Mouse (Mus musculus) neural tube, embryonic 11.5 days (tissue): ENCODE measurements around the gene Lpcat3. TPM values are rescaled to one million over a fixed set of nuclear protein-coding genes. Genes with fewer than 3 reads are reported as not detected.

Experiments used
- ATAC-seq: fragments of 200-750 bp; cut with Nextera tagmentation; 2 replicates; pipeline ENCODE4 v1.8.0; 2017; ENCODE audit warnings: moderate number of reproducible peaks, mild to moderate bottlenecking, moderate TSS enrichment, moderate library complexity; ENCODE audit not compliant: insufficient read depth, low FRiP score, low TSS enrichment
- DNase-seq: peaks from one replicate; pipeline ENCODE4 v3.0.0-alpha.2; 2015; ENCODE audit warnings: low spot score
- H3K27ac ChIP-seq: fragments of 300-500 bp; sonication (generic); 2 replicates; pipeline ENCODE4 v1.5.1; 2014; ENCODE audit warnings: low read depth, mild to moderate bottlenecking, low read length
- H3K27me3 ChIP-seq: fragments of 300-500 bp; sonication (generic); 2 replicates; pipeline ENCODE4 v1.6.1; 2014; ENCODE audit warnings: mild to moderate bottlenecking, low read length, mixed read lengths; ENCODE audit not compliant: control insufficient read depth, insufficient read depth
- H3K36me3 ChIP-seq: fragments of 300-500 bp; sonication (generic); 2 replicates; pipeline ENCODE4 v1.6.1; 2014; ENCODE audit warnings: mild to moderate bottlenecking, low read length, moderate library complexity, mixed read lengths; ENCODE audit not compliant: control insufficient read depth, insufficient read depth
- H3K4me1 ChIP-seq: fragments of 300-500 bp; sonication (generic); 2 replicates; pipeline ENCODE4 v1.6.1; 2014; ENCODE audit warnings: low read length, mixed read lengths; ENCODE audit not compliant: control insufficient read depth, insufficient read depth
- H3K4me2 ChIP-seq: fragments of 300-500 bp; sonication (generic); 2 replicates; pipeline ENCODE4 v1.6.1; 2014; ENCODE audit warnings: low read depth, mild to moderate bottlenecking, moderate library complexity
- H3K4me3 ChIP-seq: fragments of 300-500 bp; sonication (generic); 2 replicates; pipeline ENCODE4 v1.5.1; 2014; ENCODE audit warnings: low read depth, low read length
- H3K9ac ChIP-seq: fragments of 300-500 bp; sonication (generic); 2 replicates; pipeline ENCODE4 v1.6.1; 2014; ENCODE audit warnings: mild to moderate bottlenecking, low read length
- H3K9me3 ChIP-seq: fragments of 300-500 bp; sonication (generic); 2 replicates; pipeline ENCODE4 v1.6.1; 2016; ENCODE audit warnings: low read length; ENCODE audit not compliant: control insufficient read depth
- WGBS: fragments of 180-500 bp; shearing (Covaris S2); extraction: QIAGEN DNeasy Blood & Tissue Kit; methylation state at CpG from one replicate; pipeline ENCODE4 v1.1.7; 2014; 5-methylcytosine and 5-hydroxymethylcytosine counted together
- polyA plus RNA-seq: library from polyadenylated mRNA; unstranded; fragments of >200 nt; fragmentation: Nextera tagmentation; extraction: Ambion mirVana; gene quantifications from 2 replicates; pipeline ENCODE4 v1.2.1, GENCODE M21; 2014

The Lpcat3 gene
- polyA plus RNA-seq, 1 experiment from 2014 or later, result 42.2 TPM

GRCm38 (mm10) chr6:124706061-124706627, 43.3 kb downstream of the Lpcat3 start:
- Histone ChIP-seq H3K4me2 (no peak overlapping the region), H3K9ac (no peak overlapping the region), H3K27ac (no peak overlapping the region), H3K36me3 (peaks cover 8% of the 10 kb centered on the region; the same call in 1 of the 2 replicates), H3K4me1 (peaks cover 3% of the 10 kb centered on the region; the same call in 1 of the 2 replicates), H3K9me3 (no peaks in the 10 kb centered on the region), H3K4me3 (no peak overlapping the region), H3K27me3 (no peaks in the 10 kb centered on the region)
- DNase-seq (no peak), ATAC-seq (no peak)
- WGBS, result 90% methylated on average over 5 of the region's 5 CpGs

DNA sequence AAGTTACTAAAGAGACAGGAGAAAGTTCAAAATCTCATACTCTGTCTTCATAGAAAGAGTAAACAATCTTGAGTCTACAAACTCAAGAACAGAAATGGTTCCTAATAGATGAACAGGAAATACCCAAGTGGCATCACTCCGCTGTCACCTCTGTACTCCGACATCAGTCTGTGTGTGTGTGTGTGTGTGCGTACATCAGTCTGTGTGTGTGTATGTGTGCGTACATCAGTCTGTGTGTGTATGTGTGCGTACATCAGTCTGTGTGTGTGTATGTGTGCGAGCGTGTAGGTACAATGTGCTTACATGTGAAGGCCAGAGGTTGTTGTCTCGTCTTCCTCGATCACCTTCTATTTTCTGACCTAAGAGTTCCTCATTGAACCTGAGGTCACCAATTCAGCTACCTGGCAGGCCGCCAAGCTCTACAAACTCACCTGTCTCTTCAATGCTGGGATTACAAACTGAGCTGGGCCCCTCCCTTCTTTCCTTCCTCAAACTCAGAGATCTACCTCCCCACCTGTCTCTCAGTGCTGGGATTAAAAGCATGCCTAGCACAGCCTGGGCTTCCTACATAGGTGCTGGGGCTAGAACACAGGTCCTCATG, 45.6 kb downstream of the Lpcat3 start:
- Histone ChIP-seq H3K27ac (no peak overlapping the region), H3K4me1 (peaks cover 9% of the 10 kb centered on the region), H3K4me2 (no peak overlapping the region), H3K4me3 (no peak overlapping the region), H3K9ac (no peak overlapping the region), H3K27me3 (no peaks in the 10 kb centered on the region), H3K36me3 (peaks cover 8% of the 10 kb centered on the region; the same call in 1 of the 2 replicates), H3K9me3 (no peaks in the 10 kb centered on the region)
- 95% methylated on average over 10 of the region's 10 CpGs for WGBS
- ATAC-seq (no peak), DNase-seq (no peak)

- peaks cover 11% of the 10 kb centered on the region for H3K4me1 ChIP-seq
These were observed 49.3 kb downstream of the Lpcat3 start, which contains the start of the genes Emg1 and Phb2 for GRCm38 (mm10) chr6:124711824-124712782. TSS of gene Emg1 (minus strand) at chr6:124712178. TSS of gene Phb2 (plus strand) at chr6:124712336.

GRCm38 (mm10) chr6:124712918-124713317, 50.1 kb downstream of the Lpcat3 start:
- peak overlapping the region; percentile 85 for H3K4me3 ChIP-seq
- no peak overlapping the region; the same call in 1 of the 2 replicates for H3K27ac ChIP-seq
- 19% methylated on average over 11 of the region's 11 CpGs for WGBS
- peaks cover 11% of the 10 kb centered on the region for H3K4me1 ChIP-seq
- no peaks in the 10 kb centered on the region for H3K9me3 ChIP-seq
- H3K27me3 ChIP-seq, result no peaks in the 10 kb centered on the region
- ATAC-seq (no peak), DNase-seq (no peak)
- peak overlapping the region; percentile 96 for H3K4me2 ChIP-seq
- peak overlapping the region; percentile 84 for H3K9ac ChIP-seq
- H3K36me3 ChIP-seq, result peaks cover 6% of the 10 kb centered on the region

More at GRCm38 (mm10) chr6:124711824-124712782, 49.3 kb downstream of the Lpcat3 start, which contains the start of the genes Emg1 and Phb2:
- ATAC-seq, result peak; percentile 95
- peak within 1 kb of the TSS; percentile 84 for H3K9ac ChIP-seq
- peak within 1 kb of the TSS; percentile 54 for H3K27ac ChIP-seq
- peaks cover 6% of the 10 kb centered on the region for H3K36me3 ChIP-seq
- H3K9me3 ChIP-seq, result no peaks in the 10 kb centered on the region
- peak within 1 kb of the TSS; percentile 96 for H3K4me2 ChIP-seq
- H3K27me3 ChIP-seq, result no peaks in the 10 kb centered on the region
- under 1% methylated on average over 75 of the region's 76 CpGs for WGBS
- peak within 1 kb of the TSS; percentile 85 for H3K4me3 ChIP-seq
- peak; percentile 99 for DNase-seq

DNA sequence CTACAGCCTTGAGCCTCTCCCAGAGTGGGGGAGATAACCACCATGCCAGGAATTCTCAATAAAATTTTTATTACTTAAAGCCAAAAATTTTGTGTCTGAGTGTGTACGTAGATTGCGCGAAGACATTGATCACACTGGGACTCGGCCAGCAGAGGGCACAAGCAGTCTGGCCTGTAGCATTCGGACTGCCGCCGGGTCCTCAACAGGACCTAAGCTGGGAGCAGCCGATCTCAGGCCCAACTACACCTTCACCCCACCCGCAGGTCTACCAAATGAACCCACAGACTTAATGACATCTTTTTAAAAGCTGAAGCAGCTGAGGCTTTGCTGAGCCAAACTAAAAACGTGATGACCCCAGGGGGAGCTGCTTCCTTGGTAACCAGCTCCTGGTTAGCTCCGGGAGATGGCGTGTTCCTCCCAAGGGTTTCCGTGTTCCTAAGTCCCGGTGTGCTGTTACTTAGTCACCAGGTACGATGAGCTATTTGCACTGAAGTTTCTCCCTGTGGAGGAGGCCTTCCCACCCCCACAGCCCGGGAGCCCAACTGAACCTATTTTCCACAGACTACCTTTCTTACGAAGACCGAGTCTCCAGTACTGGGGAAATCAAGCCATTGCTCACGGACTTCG, 54.1 kb downstream of the Lpcat3 start:
- peak; percentile 65 for DNase-seq
- 73% methylated on average over 20 of the region's 20 CpGs for WGBS

GRCm38 (mm10) chr6:124717968-124718367, 55.1 kb downstream of the Lpcat3 start:
- ATAC-seq (no peak), DNase-seq (no peak)
- WGBS, result 85% methylated on average over 13 of the region's 13 CpGs
- Histone ChIP-seq H3K36me3 (peaks cover 6% of the 10 kb centered on the region), H3K4me1 (peaks cover 6% of the 10 kb centered on the region), H3K9ac (no peak overlapping the region), H3K9me3 (no peaks in the 10 kb centered on the region), H3K4me2 (no peak overlapping the region), H3K27me3 (no peaks in the 10 kb centered on the region), H3K4me3 (no peak overlapping the region), H3K27ac (no peak overlapping the region)

More for the DNA sequence above, 54.1 kb downstream of the Lpcat3 start:
- Histone ChIP-seq H3K27me3 (no peaks in the 10 kb centered on the region), H3K4me3 (no peak overlapping the region), H3K4me2 (no peak overlapping the region), H3K27ac (no peak overlapping the region), H3K36me3 (peaks cover 6% of the 10 kb centered on the region), H3K9ac (no peak overlapping the region), H3K4me1 (peaks cover 8% of the 10 kb centered on the region), H3K9me3 (no peaks in the 10 kb centered on the region)
- ATAC-seq, result no peak

GRCm38 (mm10) chr6:124718703-124719102, 55.9 kb downstream of the Lpcat3 start:
- ATAC-seq (no peak), DNase-seq (no peak)
- no peaks in the 10 kb centered on the region; the same call in 1 of the 2 replicates for H3K4me1 ChIP-seq
- H3K9me3 ChIP-seq, result no peaks in the 10 kb centered on the region
- no peak overlapping the region for H3K9ac ChIP-seq
- H3K36me3 ChIP-seq, result peaks cover 6% of the 10 kb centered on the region
- H3K27me3 ChIP-seq, result no peaks in the 10 kb centered on the region
- no peak overlapping the region for H3K27ac ChIP-seq
- H3K4me3 ChIP-seq, result no peak overlapping the region
- no peak overlapping the region for H3K4me2 ChIP-seq
- WGBS, result 58% methylated on average over 11 of the region's 16 CpGs

- H3K27me3 ChIP-seq, result no peaks in the 10 kb centered on the region
- no peaks in the 10 kb centered on the region for H3K4me1 ChIP-seq
- H3K4me2 ChIP-seq, result no peak overlapping the region
- H3K9me3 ChIP-seq, result no peaks in the 10 kb centered on the region
- no peak overlapping the region for H3K4me3 ChIP-seq
- no peak overlapping the region for H3K27ac ChIP-seq
- H3K9ac ChIP-seq, result no peak overlapping the region
- ATAC-seq (no peak), DNase-seq (no peak)
- peaks cover 6% of the 10 kb centered on the region; the same call in 1 of the 2 replicates for H3K36me3 ChIP-seq
- WGBS, result 76% methylated on average over 7 of the region's 7 CpGs
These were observed 56.6 kb downstream of the Lpcat3 start for GRCm38 (mm10) chr6:124719354-124719978.
